Mouse (Mus musculus): ENCODE data around the gene Adh7.

DNA sequence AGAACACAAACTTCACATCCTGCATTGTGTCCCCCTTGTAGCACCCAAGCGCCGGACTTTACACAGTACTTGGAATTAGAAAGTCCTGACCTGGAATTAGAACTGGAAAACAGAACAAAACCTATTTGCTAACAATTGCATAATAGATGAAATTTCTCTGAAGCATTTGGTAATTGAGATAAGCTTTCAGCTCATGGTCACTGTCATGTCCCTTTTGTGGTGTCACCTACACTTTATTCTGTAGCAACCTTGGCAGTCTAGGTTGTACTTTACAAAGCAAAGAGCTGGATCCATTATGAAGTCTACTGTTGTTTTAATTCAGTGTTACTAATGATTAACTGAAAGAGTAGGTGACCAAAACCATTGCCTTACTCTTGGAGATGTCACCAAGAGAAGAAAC is 9.5 kb downstream of the Adh7 start:
- TF ChIP-seq CTCF (IDR thresholded peaks at IDR 0.05; ENCODE audit: control insufficient read depth, insufficient read depth, insufficient replicate concordance, low read depth, low read length): no peak
- no peak for TF ChIP-seq POLR2A (IDR thresholded peaks at IDR 0.05; ENCODE audit: control insufficient read depth, low read depth, low read length)
